Mouse (Mus musculus): ENCODE data around the gene Carmil3. TPM values are rescaled to one million over a fixed set of nuclear protein-coding genes. Genes with fewer than 3 reads are reported as not detected.

Gene Carmil3
- polyA plus RNA-seq, 1 experiment from 2014 or later, result 0.46 TPM

DNA sequence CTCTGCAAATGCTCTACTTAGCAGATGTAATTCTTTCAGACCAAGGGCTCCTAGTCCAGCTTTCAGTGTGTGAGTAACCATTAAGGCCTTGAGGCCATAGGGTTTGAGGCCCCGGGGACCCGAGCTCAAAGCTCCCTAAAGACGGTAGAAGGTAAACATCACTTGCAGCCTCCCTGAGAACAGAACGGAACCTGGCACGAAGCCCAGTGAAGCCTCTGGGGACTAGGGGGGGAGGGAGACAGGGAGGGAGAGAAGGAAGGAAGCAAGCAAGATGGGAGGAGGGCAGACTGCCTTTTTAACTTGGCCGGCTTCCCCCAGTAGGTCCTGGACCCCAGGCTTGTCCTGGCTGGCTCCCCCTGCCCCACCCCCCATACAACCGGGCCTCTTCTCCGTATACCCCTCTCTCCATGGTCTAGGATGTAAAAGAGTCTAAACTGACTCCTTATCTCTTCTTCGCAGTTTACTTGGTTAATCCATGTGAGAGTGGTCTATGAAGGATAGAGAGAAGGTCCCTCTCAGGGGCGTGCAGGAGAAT, 50.4 kb downstream of the Carmil3 start:
- peaks cover 20% of the 10 kb centered on the region for H3K36me3 ChIP-seq (ENCODE audit: control insufficient read depth, insufficient read depth, low read length)
- no peaks in the 10 kb centered on the region for H3K9me3 ChIP-seq (ENCODE audit: control insufficient read depth, low read length)
- peak overlapping the region; percentile 64 for H3K4me3 ChIP-seq (ENCODE audit: low read depth, low read length)
- 2% methylated on average over 10 of the region's 10 CpGs for WGBS
- H3K4me2 ChIP-seq (replicated peaks; ENCODE audit: low read depth), result peak overlapping the region; percentile 87
- peak overlapping the region; percentile 92 for H3K27ac ChIP-seq (replicated peaks)
- peak overlapping the region; percentile 72 for H3K9ac ChIP-seq (ENCODE audit: low read length)
- H3K27me3 ChIP-seq (ENCODE audit: control insufficient read depth, insufficient read depth, low read length), result no peaks in the 10 kb centered on the region
- peak; percentile 59 for ATAC-seq (ENCODE audit: low FRiP score, low TSS enrichment)
- peaks cover 2% of the 10 kb centered on the region; the same call in 1 of the 2 replicates for H3K4me1 ChIP-seq (replicated peaks; ENCODE audit: control insufficient read depth, insufficient read depth)
- TF ChIP-seq EP300 (optimal IDR thresholded peaks at IDR 0.05) (no peak), CTCF (IDR thresholded peaks at IDR 0.05; ENCODE audit: low read depth) (no peak)
- peak; percentile 84 for DNase-seq (ENCODE audit: low spot score)

GRCm38 (mm10) chr14:55542268-55542667, 51.8 kb downstream of the Carmil3 start:
- DNase-seq (ENCODE audit: low spot score) (no peak), ATAC-seq (ENCODE audit: low FRiP score, low TSS enrichment) (no peak)
- Histone ChIP-seq H3K9me3 (ENCODE audit: control insufficient read depth, low read length) (no peaks in the 10 kb centered on the region), H3K27ac (replicated peaks) (no peak overlapping the region), H3K4me3 (ENCODE audit: low read depth, low read length) (no peak overlapping the region), H3K4me1 (replicated peaks; ENCODE audit: control insufficient read depth, insufficient read depth) (peaks cover 2% of the 10 kb centered on the region; the same call in 1 of the 2 replicates), H3K9ac (ENCODE audit: low read length) (no peak overlapping the region), H3K4me2 (replicated peaks; ENCODE audit: low read depth) (no peak overlapping the region), H3K36me3 (ENCODE audit: control insufficient read depth, insufficient read depth, low read length) (peaks cover 22% of the 10 kb centered on the region), H3K27me3 (ENCODE audit: control insufficient read depth, insufficient read depth, low read length) (no peaks in the 10 kb centered on the region)
- WGBS, result 94% methylated on average over 12 of the region's 12 CpGs
- TF ChIP-seq CTCF (IDR thresholded peaks at IDR 0.05; ENCODE audit: low read depth) (no peak), EP300 (optimal IDR thresholded peaks at IDR 0.05) (no peak)

DNA sequence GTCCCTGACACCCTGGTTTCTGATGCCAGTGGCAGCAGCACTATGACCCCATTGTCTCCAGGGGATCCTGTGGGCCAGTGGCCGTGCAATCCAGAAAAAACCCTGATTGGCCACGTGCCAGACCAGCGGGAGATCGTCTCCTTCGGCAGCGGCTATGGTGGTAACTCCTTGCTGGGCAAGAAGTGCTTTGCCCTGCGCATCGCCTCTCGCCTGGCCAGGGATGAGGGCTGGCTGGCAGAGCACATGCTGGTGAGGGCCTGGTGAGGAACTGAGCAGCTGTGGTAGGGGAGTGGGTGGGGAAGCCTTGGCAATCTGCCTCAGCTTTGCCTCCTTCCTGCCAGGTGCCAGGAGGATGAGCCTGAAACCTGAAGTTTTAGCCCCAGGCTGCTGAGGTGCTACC, 53.9 kb downstream of the Carmil3 start:
- H3K27ac ChIP-seq (replicated peaks), result no peak overlapping the region
- H3K36me3 ChIP-seq (ENCODE audit: control insufficient read depth, insufficient read depth, low read length), result peaks cover 37% of the 10 kb centered on the region
- H3K9ac ChIP-seq (ENCODE audit: low read length), result no peak overlapping the region
- 77% methylated on average over 9 of the region's 9 CpGs for WGBS
- H3K9me3 ChIP-seq (ENCODE audit: control insufficient read depth, low read length), result no peaks in the 10 kb centered on the region
- DNase-seq (ENCODE audit: low spot score) (no peak), ATAC-seq (ENCODE audit: low FRiP score, low TSS enrichment) (no peak)
- H3K4me2 ChIP-seq (replicated peaks; ENCODE audit: low read depth), result no peak overlapping the region
- peaks cover 2% of the 10 kb centered on the region; the same call in 1 of the 2 replicates for H3K4me1 ChIP-seq (replicated peaks; ENCODE audit: control insufficient read depth, insufficient read depth)
- H3K4me3 ChIP-seq (ENCODE audit: low read depth, low read length), result no peak overlapping the region
- no peak for TF ChIP-seq CTCF (IDR thresholded peaks at IDR 0.05; ENCODE audit: low read depth)
- TF ChIP-seq EP300 (optimal IDR thresholded peaks at IDR 0.05), result no peak
- H3K27me3 ChIP-seq (ENCODE audit: control insufficient read depth, insufficient read depth, low read length), result no peaks in the 10 kb centered on the region

GRCm38 (mm10) chr14:55550191-55550590, 59.7 kb downstream of the Carmil3 start:
- Histone ChIP-seq H3K36me3 (ENCODE audit: control insufficient read depth, insufficient read depth, low read length) (peaks cover 21% of the 10 kb centered on the region), H3K4me2 (replicated peaks; ENCODE audit: low read depth) (no peak overlapping the region), H3K9me3 (ENCODE audit: control insufficient read depth, low read length) (no peaks in the 10 kb centered on the region), H3K27ac (replicated peaks) (no peak overlapping the region), H3K4me3 (ENCODE audit: low read depth, low read length) (no peak overlapping the region), H3K4me1 (replicated peaks; ENCODE audit: control insufficient read depth, insufficient read depth) (no peaks in the 10 kb centered on the region), H3K27me3 (ENCODE audit: control insufficient read depth, insufficient read depth, low read length) (no peaks in the 10 kb centered on the region), H3K9ac (ENCODE audit: low read length) (no peak overlapping the region)
- no peak for ATAC-seq (ENCODE audit: low FRiP score, low TSS enrichment)
- WGBS, result 78% methylated on average over 6 of the region's 6 CpGs
- TF ChIP-seq EP300 (optimal IDR thresholded peaks at IDR 0.05) (no peak), CTCF (IDR thresholded peaks at IDR 0.05; ENCODE audit: low read depth) (no peak)
- no peak for DNase-seq (ENCODE audit: low spot score)

- H3K4me1 ChIP-seq (replicated peaks; ENCODE audit: control insufficient read depth, insufficient read depth), result no peaks in the 10 kb centered on the region
- no peak overlapping the region for H3K9ac ChIP-seq (ENCODE audit: low read length)
- no peak overlapping the region for H3K27ac ChIP-seq (replicated peaks)
- DNase-seq (ENCODE audit: low spot score) (no peak), ATAC-seq (ENCODE audit: low FRiP score, low TSS enrichment) (no peak)
- TF ChIP-seq EP300 (optimal IDR thresholded peaks at IDR 0.05), result no peak
- no peak overlapping the region for H3K4me2 ChIP-seq (replicated peaks; ENCODE audit: low read depth)
- no peaks in the 10 kb centered on the region for H3K27me3 ChIP-seq (ENCODE audit: control insufficient read depth, insufficient read depth, low read length)
- H3K9me3 ChIP-seq (ENCODE audit: control insufficient read depth, low read length), result no peaks in the 10 kb centered on the region
- no peak overlapping the region for H3K4me3 ChIP-seq (ENCODE audit: low read depth, low read length)
- 68% methylated on average over 5 of the region's 5 CpGs for WGBS
- H3K36me3 ChIP-seq (ENCODE audit: control insufficient read depth, insufficient read depth, low read length), result peaks cover 15% of the 10 kb centered on the region
Measured at GRCm38 (mm10) chr14:55551347-55551746, 60.9 kb downstream of the Carmil3 start.

DNA sequence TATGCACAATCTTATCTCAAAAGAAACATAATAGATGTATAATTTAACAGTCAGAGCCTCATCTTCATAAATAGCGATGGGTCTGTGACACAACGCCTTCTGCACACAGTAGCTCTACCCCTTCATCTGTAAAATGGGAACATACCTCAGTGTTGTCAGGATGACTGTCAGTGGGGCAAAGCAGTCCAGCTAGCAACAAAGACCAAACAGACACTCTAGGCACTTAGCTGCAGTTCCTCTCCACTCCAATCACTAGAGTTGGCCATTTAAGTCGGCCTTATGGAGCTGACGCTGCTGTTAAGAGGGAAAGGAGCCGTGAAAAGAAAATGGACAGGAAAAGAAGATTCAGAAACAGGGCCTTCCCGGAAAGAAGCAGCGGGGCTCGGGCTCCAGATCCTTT, 61.3 kb downstream of the Carmil3 start:
- Histone ChIP-seq H3K36me3 (ENCODE audit: control insufficient read depth, insufficient read depth, low read length) (peaks cover 15% of the 10 kb centered on the region), H3K4me1 (replicated peaks; ENCODE audit: control insufficient read depth, insufficient read depth) (no peaks in the 10 kb centered on the region), H3K4me3 (ENCODE audit: low read depth, low read length) (no peak overlapping the region), H3K9me3 (ENCODE audit: control insufficient read depth, low read length) (no peaks in the 10 kb centered on the region), H3K9ac (ENCODE audit: low read length) (no peak overlapping the region), H3K27me3 (ENCODE audit: control insufficient read depth, insufficient read depth, low read length) (no peaks in the 10 kb centered on the region), H3K27ac (replicated peaks) (no peak overlapping the region), H3K4me2 (replicated peaks; ENCODE audit: low read depth) (no peak overlapping the region)
- TF ChIP-seq CTCF (IDR thresholded peaks at IDR 0.05; ENCODE audit: low read depth) (no peak), EP300 (optimal IDR thresholded peaks at IDR 0.05) (no peak)
- ATAC-seq (ENCODE audit: low FRiP score, low TSS enrichment) (no peak), DNase-seq (ENCODE audit: low spot score) (no peak)
- WGBS, result 93% methylated on average over 8 of the region's 8 CpGs
